Mouse (Mus musculus) cerebellum, postnatal 25 days (tissue): ENCODE results near the gene Golt1a.

Experiments
- DNase-seq, 2 experiments: peaks; one replicate each; pipeline ENCODE4 v3.0.0; 2021; ENCODE audit warnings: mixed read lengths in 2 of 2

Gene Golt1a

GRCm38 (mm10) chr1:133350210-133350609 is 40.6 kb downstream of the Golt1a start, which contains the start of gene Ren1:
TSS of gene Ren1 (plus strand) at chr1:133350510.
- DNase-seq, result no peak

DNA sequence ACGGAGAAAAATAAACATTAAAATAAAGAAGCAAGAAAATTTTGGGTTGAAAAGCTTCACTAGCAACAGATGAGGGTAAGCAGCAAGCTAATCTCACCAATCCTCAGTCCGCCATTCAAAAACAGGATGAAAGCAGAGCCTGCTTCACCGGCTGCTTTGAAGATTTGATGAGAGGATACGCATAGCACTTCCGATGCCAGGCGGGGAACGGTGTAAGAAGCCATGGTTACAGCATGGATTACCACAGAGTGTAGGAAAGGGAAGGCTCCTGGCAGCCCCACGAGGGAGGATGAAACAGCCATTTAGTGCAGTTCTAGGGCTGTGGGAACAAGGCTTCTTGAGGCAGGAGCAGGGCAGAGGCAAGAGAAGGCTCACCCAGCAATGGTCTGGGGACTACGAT is 42.2 kb downstream of the Golt1a start:
- DNase-seq, result no peak

GRCm38 (mm10) chr1:133353371-133353809 is 43.8 kb downstream of the Golt1a start:
- DNase-seq, result peak; percentile 86 to 91

- no peak for DNase-seq
Measured at GRCm38 (mm10) chr1:133355469-133355868, 45.9 kb downstream of the Golt1a start.

DNA sequence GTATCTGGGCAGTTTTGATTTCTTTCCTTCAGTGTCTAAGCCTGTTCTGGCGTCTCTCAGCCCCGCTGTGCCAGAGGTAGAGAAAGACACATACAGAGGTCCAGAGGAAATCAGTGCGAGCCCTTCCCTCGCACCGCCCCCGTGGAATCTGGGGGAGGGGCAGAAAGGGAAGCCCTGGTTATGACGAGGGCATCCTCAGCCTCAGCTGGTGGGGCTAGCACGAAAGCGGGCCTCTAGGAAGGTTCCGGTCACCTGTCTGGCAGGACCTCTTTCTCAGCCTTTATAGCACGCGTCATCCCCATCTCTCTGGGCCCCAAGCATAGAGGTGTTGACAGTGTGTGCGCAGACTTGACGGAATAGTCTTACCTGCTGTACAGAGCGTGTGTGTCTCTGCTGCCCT is 46.3 kb downstream of the Golt1a start:
- DNase-seq, result no peak

- DNase-seq, result no peak
Measured at GRCm38 (mm10) chr1:133356330-133356729, 46.7 kb downstream of the Golt1a start.

GRCm38 (mm10) chr1:133361006-133361405 is 51.4 kb downstream of the Golt1a start:
- no peak for DNase-seq

DNA sequence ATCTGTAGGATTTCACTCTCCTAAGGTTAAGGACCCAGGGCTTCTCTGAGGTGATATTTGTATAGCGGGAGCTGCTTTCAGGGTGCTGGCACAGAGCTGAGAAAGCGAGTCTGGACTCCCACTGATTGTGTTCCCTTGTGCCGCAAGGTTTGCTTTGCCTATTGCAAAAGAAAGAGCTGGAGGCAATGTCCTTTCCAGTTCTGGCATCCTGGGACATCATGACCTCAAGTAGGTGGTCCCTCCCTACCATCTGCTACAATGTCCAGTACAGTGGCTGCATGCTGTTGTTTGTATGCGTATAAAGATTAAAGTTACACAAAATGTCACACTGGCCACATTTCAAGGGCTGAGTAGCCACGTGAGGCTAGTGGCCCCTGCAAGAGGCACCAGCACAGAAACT is 52.5 kb downstream of the Golt1a start:
- DNase-seq, result no peak

- peak; percentile 66 to 77 for DNase-seq
Measured at GRCm38 (mm10) chr1:133363276-133364021, 53.8 kb downstream of the Golt1a start, which contains the start of gene Etnk2. TSS of gene Etnk2 (plus strand) at chr1:133363572.

- DNase-seq, result no peak
Measured at GRCm38 (mm10) chr1:133364022-133364630, 54.5 kb downstream of the Golt1a start.

GRCm38 (mm10) chr1:133364890-133365289 is 55.3 kb downstream of the Golt1a start:
- no peak for DNase-seq

- DNase-seq, result no peak
Measured at GRCm38 (mm10) chr1:133366951-133367605, 57.5 kb downstream of the Golt1a start.

DNA sequence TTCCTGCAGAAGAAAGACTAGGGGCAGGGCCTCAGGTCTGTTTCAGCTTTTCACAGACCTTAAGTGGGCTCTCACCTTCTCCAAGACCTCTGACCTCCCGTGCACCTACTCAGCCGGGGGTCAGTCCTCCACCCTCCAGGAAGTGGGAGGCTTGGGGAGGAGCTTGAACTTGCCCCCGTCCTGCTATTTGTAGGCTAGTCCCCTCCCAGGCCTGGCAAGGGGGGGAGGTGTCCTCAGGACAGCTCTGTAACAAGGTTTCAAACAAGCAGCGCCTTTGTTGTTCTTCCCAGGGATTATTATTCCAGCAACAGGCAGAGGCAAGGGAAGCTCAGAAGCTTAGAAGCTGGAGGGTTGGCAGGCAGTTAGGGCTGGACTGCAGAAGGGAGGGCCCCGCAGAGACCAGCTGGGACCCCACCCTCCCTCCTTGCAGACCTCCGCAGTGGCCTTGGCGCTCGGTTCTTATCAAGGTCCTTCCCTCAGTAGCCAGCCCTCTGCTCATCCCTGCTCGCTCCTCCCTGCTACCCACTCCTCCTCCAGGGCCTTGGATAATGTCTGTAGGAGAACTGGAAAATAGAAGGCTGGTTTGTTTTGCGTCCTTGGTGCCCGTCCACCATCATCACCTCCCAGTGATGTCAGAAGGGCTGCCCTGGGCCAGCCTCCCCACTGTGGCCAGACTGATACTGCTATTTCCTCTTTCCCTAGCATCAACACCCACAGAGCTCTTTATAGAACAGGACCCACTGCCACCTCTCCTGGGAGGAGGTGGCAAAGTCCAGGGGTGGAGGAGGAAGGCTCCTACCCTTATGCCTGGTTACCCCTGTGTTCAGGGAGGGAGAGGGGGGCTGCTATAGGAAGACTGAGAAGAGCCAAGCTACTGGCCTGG is 58.2 kb downstream of the Golt1a start:
- no peak for DNase-seq

- peak; percentile 50 to 57 for DNase-seq
Measured at GRCm38 (mm10) chr1:133368644-133369043, 59.0 kb downstream of the Golt1a start.

DNA sequence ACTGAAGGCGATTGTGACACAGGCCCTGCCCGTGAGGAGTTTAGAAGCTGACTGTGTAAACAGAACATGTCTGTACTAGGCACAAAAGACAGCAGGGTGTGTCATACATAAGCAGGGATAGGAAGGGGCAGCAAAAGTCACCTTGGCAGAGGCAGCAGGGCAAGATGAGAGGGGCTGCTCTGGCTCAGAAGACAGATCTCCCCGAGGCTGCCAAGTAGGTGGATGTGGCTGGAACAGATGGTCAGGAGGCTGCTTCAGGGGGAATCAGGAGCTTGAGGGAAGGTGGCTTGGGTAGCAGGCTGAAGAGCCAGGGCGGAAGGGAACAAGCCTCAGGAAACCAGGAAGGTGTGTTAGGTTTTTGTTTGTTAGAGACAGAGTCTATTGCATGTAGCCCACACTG is 60.8 kb downstream of the Golt1a start:
- no peak for DNase-seq

DNA sequence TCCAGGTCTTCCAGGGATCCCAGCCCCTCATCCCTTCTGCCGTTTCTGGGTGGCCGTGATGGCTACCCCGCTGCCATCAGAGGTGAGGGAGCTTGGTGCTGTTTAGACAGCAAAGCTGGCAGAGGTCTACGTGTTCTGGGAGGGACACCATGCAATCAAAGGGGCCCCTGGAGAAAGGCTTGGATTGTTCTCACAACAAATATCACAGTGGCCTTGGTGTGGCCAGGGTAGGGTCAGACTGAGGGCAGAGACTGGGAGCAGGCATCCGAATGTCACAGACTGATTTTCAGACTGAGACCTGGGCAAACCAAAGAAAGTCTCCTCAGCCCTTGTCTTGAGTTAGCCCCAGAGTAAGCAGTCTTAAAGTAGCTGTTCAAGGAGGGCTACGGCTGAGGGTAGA is 61.8 kb downstream of the Golt1a start:
- no peak for DNase-seq

- DNase-seq, result no peak
Measured at GRCm38 (mm10) chr1:133372113-133372512, 62.5 kb downstream of the Golt1a start.
